ENCODE assay signal across 14 mouse cellular contexts in genomic region chr8:122056882-122057281, GRCm38 (mm10).
A peak's percentile ranks its signal among the peaks of the same experiment; 100 is the strongest.
DNase-seq lines count a peak whose midpoint lies in the region; ATAC-seq lines count a peak whose summit lies in the region.
"Had no signal": no experiment of that assay in that cellular context is flagged by ENCODE, and none has a peak within 500 bp of the region (broad histone marks: within the 10 kb centered on the region; RNA-seq: fewer than 3 reads in every experiment).

No protein-coding gene starts in this region.

- 84% methylated on average over 7 of the region's 7 CpGs for WGBS in hindbrain, embryonic 10.5 days

- H3K27ac ChIP-seq in hindbrain, embryonic 10.5 days, result no peak overlapping the region
- H3K27ac ChIP-seq: midbrain, embryonic 15.5 days; neural tube, embryonic 12.5 days had no signal

- peaks cover 7% of the 10 kb centered on the region; the same call in 1 of the 2 replicates for H3K27me3 ChIP-seq in erythroblast, embryonic 14.5 days (ENCODE audit: control insufficient read depth)
- peaks cover 51% of the 10 kb centered on the region for H3K27me3 ChIP-seq in megakaryocyte, embryonic 14.5 days (replicated peaks)
- peaks cover 12% of the 10 kb centered on the region; the same call in 1 of the 2 replicates for H3K27me3 ChIP-seq in hindbrain, embryonic 10.5 days (ENCODE audit: insufficient read depth, poor library complexity, severe bottlenecking)
- H3K27me3 ChIP-seq: midbrain, embryonic 15.5 days; neural tube, embryonic 12.5 days had no signal

- ATAC-seq in erythroblast, adult 5-6 weeks (replicated peaks; ENCODE audit: low FRiP score, poor library complexity, severe bottlenecking), result no peak
- ATAC-seq in megakaryocyte, adult 5-6 weeks (ENCODE audit: poor library complexity, severe bottlenecking), result no peak
- ATAC-seq: midbrain, embryonic 15.5 days had no signal

- H3K36me3 ChIP-seq in erythroblast, embryonic 14.5 days (ENCODE audit: control insufficient read depth), result peaks cover 13% of the 10 kb centered on the region
- peaks cover 8% of the 10 kb centered on the region for H3K36me3 ChIP-seq in megakaryocyte, embryonic 14.5 days (replicated peaks; ENCODE audit: low read length)
- H3K36me3 ChIP-seq in hindbrain, embryonic 10.5 days, result no peaks in the 10 kb centered on the region
- H3K36me3 ChIP-seq: midbrain, embryonic 15.5 days; neural tube, embryonic 12.5 days had no signal

- DNase-seq in kidney, postnatal 10 days, result peak; percentile 75
- DNase-seq in hindbrain, embryonic 10.5 days (ENCODE audit: low spot score), result no peak
- no peak for DNase-seq in gastrocnemius, postnatal 4 days (ENCODE audit: low spot score in 2 of 2)
- DNase-seq in ovary, postnatal 36 days (ENCODE audit: low spot score), result no peak
- DNase-seq: adrenal gland, adult 2 months; cerebellum, adult 9-10 months; heart, adult 11 months; layer of hippocampus, adult 9-11 months had no signal

- peaks cover 26% of the 10 kb centered on the region for H3K4me1 ChIP-seq in erythroblast, embryonic 14.5 days (ENCODE audit: control insufficient read depth)
- H3K4me1 ChIP-seq in megakaryocyte, embryonic 14.5 days, result peaks cover 45% of the 10 kb centered on the region
- H3K4me1 ChIP-seq in hindbrain, embryonic 10.5 days (replicated peaks), result peaks cover 44% of the 10 kb centered on the region
- H3K4me1 ChIP-seq: midbrain, embryonic 15.5 days; neural tube, embryonic 12.5 days had no signal

- peak overlapping the region; percentile 55 for H3K4me3 ChIP-seq in erythroblast, embryonic 14.5 days (replicated peaks)
- H3K4me3 ChIP-seq in megakaryocyte, embryonic 14.5 days (replicated peaks), result peak overlapping the region; percentile 83
- H3K4me3 ChIP-seq in hindbrain, embryonic 10.5 days, result no peak overlapping the region
- H3K4me3 ChIP-seq: midbrain, embryonic 15.5 days; neural tube, embryonic 12.5 days had no signal

- H3K9me3 ChIP-seq in erythroblast, embryonic 14.5 days (ENCODE audit: control insufficient read depth, low read length), result no peaks in the 10 kb centered on the region
- H3K9me3 ChIP-seq in megakaryocyte, embryonic 14.5 days, result peaks cover 8% of the 10 kb centered on the region
- no peaks in the 10 kb centered on the region for H3K9me3 ChIP-seq in hindbrain, embryonic 10.5 days
- H3K9me3 ChIP-seq: midbrain, embryonic 15.5 days; neural tube, embryonic 12.5 days had no signal
